Mouse (Mus musculus) intestine, embryonic 14.5 days (tissue): ENCODE results near the gene Vezt. TPM values are rescaled to one million over a fixed set of nuclear protein-coding genes. Genes with fewer than 3 reads are reported as not detected.

Source experiments
- ATAC-seq: fragments of 200-750 bp; cut with Nextera tagmentation; replicated peaks from 2 replicates; pipeline ENCODE4 v1.8.0; 2017; ENCODE audit warnings: low read depth, moderate number of reproducible peaks, moderate TSS enrichment, moderate library complexity; ENCODE audit not compliant: low FRiP score, low TSS enrichment
- DNase-seq: peaks from one replicate; pipeline ENCODE4 v3.0.0-alpha.2; 2018; ENCODE audit warnings: low spot score
- H3K27ac ChIP-seq: fragments of 300-500 bp; sonication (generic); 2 replicates; pipeline ENCODE4 v1.5.1; 2014; ENCODE audit warnings: low read depth, mild to moderate bottlenecking, control low read depth
- H3K27me3 ChIP-seq: fragments of 300-500 bp; sonication (generic); replicated peaks from 2 replicates; pipeline ENCODE4 v1.6.1; 2014; ENCODE audit warnings: low read length, control low read depth; ENCODE audit not compliant: control insufficient read depth, insufficient read depth
- H3K36me3 ChIP-seq: fragments of 300-500 bp; sonication (generic); 2 replicates; pipeline ENCODE4 v1.6.1; 2014; ENCODE audit warnings: low read length, control low read depth; ENCODE audit not compliant: control insufficient read depth, insufficient read depth
- H3K4me1 ChIP-seq: fragments of 300-500 bp; sonication (generic); replicated peaks from 2 replicates; pipeline ENCODE4 v1.6.1; 2014; ENCODE audit warnings: low read length, control low read depth, mixed read lengths; ENCODE audit not compliant: control insufficient read depth, insufficient read depth
- H3K4me2 ChIP-seq: fragments of 300-500 bp; sonication (generic); 2 replicates; pipeline ENCODE4 v1.6.1; 2014; ENCODE audit warnings: low read length
- H3K4me3 ChIP-seq: fragments of 300-500 bp; sonication (generic); 2 replicates; pipeline ENCODE4 v1.5.1; 2014; ENCODE audit warnings: low read depth, low read length, control low read depth, mixed read lengths
- H3K9ac ChIP-seq: fragments of 300-500 bp; sonication (generic); 2 replicates; pipeline ENCODE4 v1.6.1; 2014; ENCODE audit warnings: mild to moderate bottlenecking, low read length
- H3K9me3 ChIP-seq: fragments of 300-500 bp; sonication (generic); 2 replicates; pipeline ENCODE4 v1.6.1; 2016; ENCODE audit warnings: low read length, control low read depth; ENCODE audit not compliant: control insufficient read depth
- WGBS: fragments of 180-500 bp; shearing (Covaris S2); extraction: QIAGEN DNeasy Blood & Tissue Kit; methylation state at CpG from one replicate; pipeline ENCODE4 v1.1.7; 2014; 5-methylcytosine and 5-hydroxymethylcytosine counted together
- polyA plus RNA-seq: library from polyadenylated mRNA; unstranded; fragments of >200 nt; fragmentation: Nextera tagmentation; extraction: Ambion mirVana; gene quantifications from 2 replicates; pipeline ENCODE4 v1.2.1, GENCODE M21; 2014

Vezt gene
- polyA plus RNA-seq, 1 experiment from 2014 or later = 25.6 TPM

- H3K4me3 ChIP-seq = no peak overlapping the region
- no peak overlapping the region for H3K27ac ChIP-seq
- ATAC-seq (no peak), DNase-seq (peak; percentile 12)
- H3K36me3 ChIP-seq = peaks cover 22% of the 10 kb centered on the region
- no peaks in the 10 kb centered on the region for H3K27me3 ChIP-seq
- no peaks in the 10 kb centered on the region for H3K9me3 ChIP-seq
- 83% methylated on average over 6 of the region's 6 CpGs for WGBS
- no peaks in the 10 kb centered on the region for H3K4me1 ChIP-seq
- no peak overlapping the region for H3K9ac ChIP-seq
- H3K4me2 ChIP-seq = no peak overlapping the region
Measured at GRCm38 (mm10) chr10:94028493-94028892, 7.1 kb downstream of the Vezt start.

DNA sequence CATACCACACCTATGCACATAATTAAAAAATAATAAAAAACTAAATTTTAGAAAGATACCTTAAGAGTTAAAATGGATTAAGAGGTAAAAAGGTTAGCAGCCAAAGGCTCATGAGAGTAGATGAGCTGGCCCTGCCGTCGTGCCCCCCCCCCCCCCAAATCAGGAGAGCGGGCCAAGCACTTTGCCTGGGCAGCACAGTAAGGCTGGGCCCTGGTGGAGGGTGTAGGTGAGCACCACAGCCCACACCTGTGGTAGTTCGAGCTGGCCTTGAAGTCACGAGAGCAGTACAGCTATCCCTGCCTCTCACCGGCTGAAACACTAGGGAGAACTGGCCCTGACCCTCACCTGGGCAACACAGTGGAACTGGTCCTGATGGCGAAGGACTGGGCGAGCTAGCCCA, 10.5 kb downstream of the Vezt start:
- Histone ChIP-seq H3K9ac (no peak overlapping the region), H3K4me2 (no peak overlapping the region), H3K27me3 (no peaks in the 10 kb centered on the region), H3K27ac (no peak overlapping the region), H3K4me3 (no peak overlapping the region), H3K9me3 (no peaks in the 10 kb centered on the region), H3K36me3 (peaks cover 12% of the 10 kb centered on the region), H3K4me1 (peaks cover 3% of the 10 kb centered on the region; the same call in 1 of the 2 replicates)
- peak; percentile 9 for DNase-seq
- WGBS = 94% methylated on average over 8 of the region's 8 CpGs
- ATAC-seq = no peak

- DNase-seq = peak; percentile 24
- Histone ChIP-seq H3K36me3 (no peaks in the 10 kb centered on the region), H3K4me2 (no peak overlapping the region), H3K4me3 (no peak overlapping the region), H3K27ac (no peak overlapping the region), H3K9me3 (no peaks in the 10 kb centered on the region), H3K9ac (no peak overlapping the region), H3K4me1 (peaks cover 3% of the 10 kb centered on the region; the same call in 1 of the 2 replicates), H3K27me3 (no peaks in the 10 kb centered on the region)
- 86% methylated on average over 4 of the region's 4 CpGs for WGBS
- ATAC-seq = no peak
Measured at GRCm38 (mm10) chr10:94021059-94021458, 14.6 kb downstream of the Vezt start.

DNA sequence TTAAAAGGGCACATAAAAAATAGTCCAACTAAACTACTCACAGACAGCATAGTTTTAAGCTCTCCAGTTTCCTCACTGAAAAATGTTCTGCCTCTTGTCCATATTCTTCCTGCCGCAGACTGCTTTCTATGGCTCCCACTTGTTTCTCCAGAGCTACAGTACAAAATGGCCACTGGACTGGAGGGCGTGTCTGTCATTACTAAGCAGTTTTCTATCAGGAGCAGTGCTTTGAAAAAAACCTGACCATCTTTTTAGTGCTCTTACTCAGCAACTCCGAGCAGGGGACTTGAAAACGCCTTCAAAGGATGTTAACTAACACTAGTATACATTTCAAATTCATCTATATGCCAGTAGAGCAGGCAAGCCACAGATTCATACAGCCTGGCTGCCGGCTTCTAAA, 15.0 kb downstream of the Vezt start:
- H3K36me3 ChIP-seq = no peaks in the 10 kb centered on the region
- H3K4me3 ChIP-seq = no peak overlapping the region
- H3K27ac ChIP-seq = no peak overlapping the region
- ATAC-seq (no peak), DNase-seq (peak; percentile 52)
- no peak overlapping the region for H3K9ac ChIP-seq
- 56% methylated on average over 5 of the region's 5 CpGs for WGBS
- peaks cover 3% of the 10 kb centered on the region; the same call in 1 of the 2 replicates for H3K4me1 ChIP-seq
- no peaks in the 10 kb centered on the region for H3K27me3 ChIP-seq
- no peaks in the 10 kb centered on the region for H3K9me3 ChIP-seq
- no peak overlapping the region for H3K4me2 ChIP-seq

DNA sequence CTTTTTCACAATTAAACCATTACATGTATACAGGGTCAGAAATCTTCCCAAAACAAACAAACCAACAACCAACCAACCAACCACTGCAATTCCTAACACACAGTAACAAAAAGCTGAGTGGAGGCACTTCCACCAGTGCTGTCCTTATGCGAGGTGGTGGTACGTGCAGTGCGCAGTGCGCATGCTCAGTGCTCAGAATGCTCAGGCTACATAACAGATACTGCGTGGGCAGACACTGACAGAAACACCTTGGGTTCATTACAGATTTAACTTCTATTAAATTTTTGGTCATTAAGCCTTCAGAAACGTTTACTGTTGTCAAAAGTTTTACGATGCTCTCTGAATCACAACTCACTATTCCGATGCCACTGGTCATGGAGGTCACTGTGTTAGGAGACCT, 18.2 kb downstream of the Vezt start:
- no peak overlapping the region for H3K4me3 ChIP-seq
- H3K4me2 ChIP-seq = no peak overlapping the region
- WGBS = 80% methylated on average over 8 of the region's 8 CpGs
- H3K36me3 ChIP-seq = no peaks in the 10 kb centered on the region
- ATAC-seq (no peak), DNase-seq (peak; percentile 41)
- no peaks in the 10 kb centered on the region for H3K27me3 ChIP-seq
- no peaks in the 10 kb centered on the region for H3K9me3 ChIP-seq
- H3K4me1 ChIP-seq = peaks cover 5% of the 10 kb centered on the region; the same call in 1 of the 2 replicates
- H3K27ac ChIP-seq = no peak overlapping the region
- H3K9ac ChIP-seq = no peak overlapping the region

GRCm38 (mm10) chr10:94014200-94014599, 21.4 kb downstream of the Vezt start:
- H3K27ac ChIP-seq = no peak overlapping the region
- H3K4me1 ChIP-seq = peaks cover 2% of the 10 kb centered on the region; the same call in 1 of the 2 replicates
- no peaks in the 10 kb centered on the region for H3K27me3 ChIP-seq
- no peak overlapping the region for H3K4me2 ChIP-seq
- ATAC-seq (no peak), DNase-seq (peak; percentile 48)
- WGBS = 46% methylated on average over 4 of the region's 4 CpGs
- H3K9me3 ChIP-seq = no peaks in the 10 kb centered on the region
- no peaks in the 10 kb centered on the region for H3K36me3 ChIP-seq
- H3K9ac ChIP-seq = no peak overlapping the region
- no peak overlapping the region for H3K4me3 ChIP-seq

- no peaks in the 10 kb centered on the region for H3K36me3 ChIP-seq
- peaks cover 2% of the 10 kb centered on the region; the same call in 1 of the 2 replicates for H3K4me1 ChIP-seq
- H3K27me3 ChIP-seq = no peaks in the 10 kb centered on the region
- 66% methylated on average over 3 of the region's 3 CpGs for WGBS
- ATAC-seq (no peak), DNase-seq (peak; percentile 53)
- H3K4me2 ChIP-seq = no peak overlapping the region
- H3K9ac ChIP-seq = no peak overlapping the region
- no peak overlapping the region for H3K4me3 ChIP-seq
- H3K27ac ChIP-seq = no peak overlapping the region
- H3K9me3 ChIP-seq = no peaks in the 10 kb centered on the region
Measured at GRCm38 (mm10) chr10:94013196-94013595, 22.4 kb downstream of the Vezt start.

DNA sequence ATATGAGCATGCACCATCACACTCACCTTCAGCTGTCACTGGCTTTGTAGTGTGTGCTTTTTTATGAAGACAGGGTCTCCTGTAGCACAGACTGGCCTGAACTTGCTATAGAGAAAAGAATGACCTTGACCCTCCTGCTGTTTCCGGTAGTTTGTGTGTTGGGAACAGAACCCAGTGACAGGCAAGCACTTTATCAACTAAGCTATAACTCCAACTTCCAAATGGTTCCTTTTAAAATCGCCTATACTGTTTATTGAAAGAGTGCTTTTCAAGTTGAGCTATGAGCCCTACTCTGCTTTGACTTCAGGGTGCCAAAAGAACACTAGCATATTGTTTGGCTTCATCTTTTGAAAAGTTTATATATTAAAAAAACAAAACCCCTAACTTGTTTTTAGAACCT, 24.6 kb downstream of the Vezt start:
- ATAC-seq (no peak), DNase-seq (peak; percentile 23)

DNA sequence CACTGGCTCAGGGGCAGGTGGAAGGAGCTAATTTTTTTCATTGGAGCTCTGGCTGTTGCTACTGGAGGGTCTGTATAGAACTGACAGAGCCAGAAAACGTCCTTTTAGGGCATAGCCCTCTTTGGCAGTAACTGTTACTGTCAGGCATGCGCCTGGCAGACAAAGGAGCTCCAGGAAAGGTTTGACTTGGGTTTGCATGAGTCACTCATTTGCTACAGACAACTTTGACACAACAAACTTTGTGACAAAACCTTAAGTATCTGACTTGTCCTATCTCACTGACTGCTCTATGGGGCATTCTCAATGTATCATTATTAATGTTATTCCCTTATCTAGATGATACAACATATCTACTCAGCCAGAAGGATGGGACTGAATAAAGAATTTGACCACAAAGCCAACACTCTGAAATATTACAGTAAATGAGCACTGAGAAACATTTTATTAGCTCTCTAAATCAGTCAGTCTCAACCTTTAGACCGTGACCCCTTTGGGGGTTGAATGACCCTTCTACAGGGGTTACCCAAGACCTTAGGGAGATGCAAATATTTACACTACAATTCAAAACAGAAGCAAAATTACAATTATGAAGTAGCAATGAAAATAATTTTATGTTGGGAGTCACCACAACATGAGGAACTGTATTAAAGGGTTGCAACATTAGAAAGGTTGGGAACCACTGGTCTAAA, 25.5 kb downstream of the Vezt start:
- ATAC-seq (no peak), DNase-seq (peak; percentile 24)
- peaks cover 1% of the 10 kb centered on the region; the same call in 1 of the 2 replicates for H3K4me1 ChIP-seq
- no peak overlapping the region for H3K4me2 ChIP-seq
- H3K27ac ChIP-seq = no peak overlapping the region
- no peak overlapping the region for H3K4me3 ChIP-seq
- H3K9me3 ChIP-seq = no peaks in the 10 kb centered on the region
- H3K36me3 ChIP-seq = peaks cover 16% of the 10 kb centered on the region
- WGBS = 81% methylated on average over 3 of the region's 3 CpGs
- no peak overlapping the region for H3K9ac ChIP-seq
- no peaks in the 10 kb centered on the region for H3K27me3 ChIP-seq

More for the DNA sequence above, 24.6 kb downstream of the Vezt start:
- no peak overlapping the region for H3K9ac ChIP-seq
- H3K4me1 ChIP-seq = peaks cover 2% of the 10 kb centered on the region; the same call in 1 of the 2 replicates
- H3K27me3 ChIP-seq = no peaks in the 10 kb centered on the region
- 29% methylated on average over 2 of the region's 2 CpGs for WGBS
- no peak overlapping the region for H3K4me2 ChIP-seq
- no peak overlapping the region for H3K4me3 ChIP-seq
- H3K9me3 ChIP-seq = no peaks in the 10 kb centered on the region
- H3K36me3 ChIP-seq = peaks cover 8% of the 10 kb centered on the region
- H3K27ac ChIP-seq = no peak overlapping the region
